Mouse (Mus musculus): ENCODE data around the gene Gm20390. TPM values are rescaled to one million over a fixed set of nuclear protein-coding genes. Genes with fewer than 3 reads are reported as not detected.
A peak's percentile ranks its signal among the peaks of the same experiment; 100 is the strongest.

Gene Gm20390
- polyA plus RNA-seq, 1 experiment from 2014 or later = 372 TPM

GRCm38 (mm10) chr11:93957031-93957555 is 11.0 kb downstream of the Gm20390 start:
- Histone ChIP-seq H3K9ac (replicated peaks; ENCODE audit: low read depth, low read length) (no peak overlapping the region), H3K4me3 (ENCODE audit: low read depth, low read length) (no peak overlapping the region), H3K36me3 (ENCODE audit: control insufficient read depth, insufficient read depth, low read length) (peaks cover 55% of the 10 kb centered on the region), H3K27ac (ENCODE audit: low read length) (no peak overlapping the region), H3K4me2 (replicated peaks; ENCODE audit: low read depth, low read length) (no peak overlapping the region), H3K4me1 (ENCODE audit: control insufficient read depth, insufficient read depth, low read length) (peaks cover 21% of the 10 kb centered on the region), H3K27me3 (ENCODE audit: control insufficient read depth, insufficient read depth, low read length) (no peaks in the 10 kb centered on the region), H3K9me3 (ENCODE audit: control insufficient read depth, low read depth, low read length) (no peaks in the 10 kb centered on the region)
- WGBS = 81% methylated on average over 2 of the region's 2 CpGs
- no peak for ATAC-seq (ENCODE audit: insufficient number of reproducible peaks, insufficient read depth, low FRiP score, low read depth)

- Histone ChIP-seq H3K27ac (ENCODE audit: low read length) (peak within 1 kb of the TSS; percentile 87), H3K9ac (replicated peaks; ENCODE audit: low read depth, low read length) (peak within 1 kb of the TSS; percentile 58), H3K4me3 (ENCODE audit: low read depth, low read length) (peak within 1 kb of the TSS; percentile 63), H3K4me2 (replicated peaks; ENCODE audit: low read depth, low read length) (peak within 1 kb of the TSS; percentile 84), H3K4me1 (ENCODE audit: control insufficient read depth, insufficient read depth, low read length) (peaks cover 21% of the 10 kb centered on the region), H3K27me3 (ENCODE audit: control insufficient read depth, insufficient read depth, low read length) (no peaks in the 10 kb centered on the region), H3K9me3 (ENCODE audit: control insufficient read depth, low read depth, low read length) (no peaks in the 10 kb centered on the region), H3K36me3 (ENCODE audit: control insufficient read depth, insufficient read depth, low read length) (peaks cover 55% of the 10 kb centered on the region)
- ATAC-seq (ENCODE audit: insufficient number of reproducible peaks, insufficient read depth, low FRiP score, low read depth) = peak; percentile 15; the same call in 1 of the 2 replicates
- WGBS = 1% methylated on average over 6 of the region's 6 CpGs
Observed at GRCm38 (mm10) chr11:93956159-93956558, 11.9 kb downstream of the Gm20390 start, which contains the start of gene Nme2. Gene Nme2 (minus strand): TSS chr11:93956259.

DNA sequence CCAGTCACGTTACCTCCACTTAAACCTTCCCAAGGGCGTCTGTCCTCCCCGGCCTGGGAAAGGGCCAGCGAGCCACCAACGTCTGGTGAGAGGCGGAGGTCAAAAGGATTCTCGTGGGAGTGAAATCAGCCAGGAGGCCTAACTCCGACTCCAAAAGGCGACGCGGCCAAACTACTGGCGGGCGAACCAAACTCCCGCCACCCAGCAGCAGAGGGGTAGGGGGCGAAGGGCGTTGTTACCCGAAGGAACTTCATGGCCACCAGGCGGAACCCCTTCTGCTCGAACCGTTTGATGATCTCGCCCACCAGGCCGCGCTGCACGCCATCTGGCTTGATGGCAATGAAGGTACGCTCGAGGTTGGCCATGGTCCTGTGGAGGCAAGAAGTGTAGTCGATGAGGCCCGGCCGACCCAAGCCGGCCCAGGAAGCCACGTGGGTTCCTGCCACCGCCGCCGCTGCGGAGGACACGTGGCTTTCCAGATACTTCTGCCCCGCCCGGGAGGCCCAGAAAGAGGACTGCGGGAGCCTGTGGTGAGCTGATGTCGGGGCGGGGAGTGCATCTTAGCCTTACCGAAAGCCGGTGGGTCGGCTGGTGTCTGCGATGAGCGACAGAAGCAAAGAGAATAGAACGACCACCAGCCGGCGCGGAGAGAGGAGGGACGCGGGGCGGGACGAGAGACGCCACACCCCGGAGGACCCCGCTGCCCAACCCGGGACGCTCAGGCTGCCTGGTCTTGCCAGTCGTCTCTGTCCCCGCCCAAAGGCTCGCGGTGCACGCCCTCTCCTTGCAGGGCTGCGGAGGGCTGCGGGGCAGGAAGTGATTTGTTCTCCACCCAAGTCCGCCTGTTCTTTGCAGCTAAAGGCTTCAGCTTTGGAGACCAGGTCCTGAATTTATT is 12.6 kb downstream of the Gm20390 start:
- under 1% methylated on average over 67 of the region's 67 CpGs for whole genome bisulfite sequencing

DNA sequence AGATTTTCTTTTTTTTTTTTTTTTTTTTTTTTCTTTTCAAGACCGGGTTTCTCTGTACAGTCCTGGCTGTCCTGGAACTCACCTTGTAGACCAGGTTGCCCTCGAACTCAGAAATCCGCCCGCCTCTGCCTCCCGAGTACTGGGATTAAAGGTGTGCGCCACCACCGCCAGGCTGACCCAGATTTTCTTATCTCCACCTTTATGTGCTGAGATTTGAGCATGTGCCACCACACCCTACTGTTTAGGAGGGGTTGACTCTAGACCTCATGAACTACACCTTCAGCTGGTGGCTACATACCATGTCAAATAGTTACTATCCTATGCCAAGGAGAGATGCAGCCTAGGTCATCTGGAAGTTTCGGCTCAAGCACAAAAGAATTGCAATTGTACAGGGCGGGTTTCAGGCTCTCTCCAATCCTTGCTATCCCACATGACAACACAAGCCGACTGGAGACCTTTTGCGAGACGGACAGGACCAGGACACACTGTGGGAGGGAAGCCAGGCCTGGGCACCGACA is 13.3 kb downstream of the Gm20390 start:
- peak overlapping the region; percentile 58 for H3K9ac ChIP-seq (replicated peaks; ENCODE audit: low read depth, low read length)
- H3K4me3 ChIP-seq (ENCODE audit: low read depth, low read length) = peak overlapping the region; percentile 63
- no peaks in the 10 kb centered on the region for H3K9me3 ChIP-seq (ENCODE audit: control insufficient read depth, low read depth, low read length)
- H3K27me3 ChIP-seq (ENCODE audit: control insufficient read depth, insufficient read depth, low read length) = no peaks in the 10 kb centered on the region
- peaks cover 21% of the 10 kb centered on the region for H3K4me1 ChIP-seq (ENCODE audit: control insufficient read depth, insufficient read depth, low read length)
- H3K4me2 ChIP-seq (replicated peaks; ENCODE audit: low read depth, low read length) = peak overlapping the region; percentile 84
- H3K27ac ChIP-seq (ENCODE audit: low read length) = peak overlapping the region; percentile 87
- no peak; the same call in 1 of the 2 replicates for ATAC-seq (ENCODE audit: insufficient number of reproducible peaks, insufficient read depth, low FRiP score, low read depth)
- H3K36me3 ChIP-seq (ENCODE audit: control insufficient read depth, insufficient read depth, low read length) = peaks cover 54% of the 10 kb centered on the region
- 45% methylated on average over 13 of the region's 13 CpGs for WGBS

More for the DNA sequence above, 12.6 kb downstream of the Gm20390 start:
- Histone ChIP-seq H3K36me3 (ENCODE audit: control insufficient read depth, insufficient read depth, low read length) (peaks cover 56% of the 10 kb centered on the region), H3K4me1 (ENCODE audit: control insufficient read depth, insufficient read depth, low read length) (peaks cover 21% of the 10 kb centered on the region), H3K4me3 (ENCODE audit: low read depth, low read length) (peak overlapping the region; percentile 63), H3K4me2 (replicated peaks; ENCODE audit: low read depth, low read length) (peak overlapping the region; percentile 84), H3K27ac (ENCODE audit: low read length) (peak overlapping the region; percentile 87), H3K9ac (replicated peaks; ENCODE audit: low read depth, low read length) (peak overlapping the region; percentile 58), H3K27me3 (ENCODE audit: control insufficient read depth, insufficient read depth, low read length) (no peaks in the 10 kb centered on the region), H3K9me3 (ENCODE audit: control insufficient read depth, low read depth, low read length) (no peaks in the 10 kb centered on the region)
- ATAC-seq (ENCODE audit: insufficient number of reproducible peaks, insufficient read depth, low FRiP score, low read depth) = peak; percentile 97

DNA sequence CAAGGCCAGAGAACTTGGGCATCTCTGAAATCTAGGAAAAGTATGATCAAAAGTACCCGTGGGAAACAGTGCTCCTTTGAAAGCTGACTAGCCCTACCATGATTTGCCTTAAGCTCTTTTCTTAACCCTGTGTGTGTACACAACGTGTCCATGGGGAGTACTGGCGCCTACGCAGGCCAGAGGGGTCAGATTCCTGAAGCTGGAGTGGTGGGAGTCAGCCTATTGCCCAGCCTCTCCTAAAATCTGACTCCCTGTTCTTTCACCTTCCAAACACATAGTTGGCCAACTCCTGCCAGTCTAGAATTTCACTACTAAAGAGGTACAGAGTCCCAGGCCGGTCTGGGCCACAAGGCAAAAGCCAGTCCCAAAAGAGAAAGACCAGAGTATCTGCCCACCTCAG is 15.7 kb downstream of the Gm20390 start:
- no peaks in the 10 kb centered on the region for H3K9me3 ChIP-seq (ENCODE audit: control insufficient read depth, low read depth, low read length)
- H3K36me3 ChIP-seq (ENCODE audit: control insufficient read depth, insufficient read depth, low read length) = peaks cover 51% of the 10 kb centered on the region
- peaks cover 21% of the 10 kb centered on the region for H3K4me1 ChIP-seq (ENCODE audit: control insufficient read depth, insufficient read depth, low read length)
- no peak for ATAC-seq (ENCODE audit: insufficient number of reproducible peaks, insufficient read depth, low FRiP score, low read depth)
- no peak overlapping the region for H3K27ac ChIP-seq (ENCODE audit: low read length)
- no peak overlapping the region for H3K9ac ChIP-seq (replicated peaks; ENCODE audit: low read depth, low read length)
- WGBS = 63% methylated on average over 5 of the region's 5 CpGs
- no peak overlapping the region for H3K4me2 ChIP-seq (replicated peaks; ENCODE audit: low read depth, low read length)
- H3K4me3 ChIP-seq (ENCODE audit: low read depth, low read length) = no peak overlapping the region
- no peaks in the 10 kb centered on the region for H3K27me3 ChIP-seq (ENCODE audit: control insufficient read depth, insufficient read depth, low read length)

DNA sequence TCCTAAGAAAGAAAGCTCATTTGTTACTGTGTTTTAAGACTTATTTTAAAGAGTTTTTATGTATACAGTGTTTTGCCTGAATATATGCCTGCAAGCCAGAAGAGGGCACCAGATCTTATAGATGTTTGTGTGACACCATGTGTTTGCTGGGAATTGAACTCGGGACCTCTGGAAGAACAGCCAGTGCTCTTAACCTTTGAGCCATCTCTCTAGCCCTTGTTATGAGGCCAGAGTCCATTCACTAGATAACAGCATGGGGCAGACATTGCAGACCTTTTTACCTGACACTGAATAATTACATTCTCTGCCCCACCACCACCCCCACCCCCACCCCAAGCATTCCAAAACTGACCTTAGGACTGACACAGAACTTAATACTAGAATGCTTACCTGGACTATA is 18.0 kb downstream of the Gm20390 start:
- H3K36me3 ChIP-seq (ENCODE audit: control insufficient read depth, insufficient read depth, low read length) = peaks cover 57% of the 10 kb centered on the region
- no peak overlapping the region for H3K4me3 ChIP-seq (ENCODE audit: low read depth, low read length)
- H3K4me2 ChIP-seq (replicated peaks; ENCODE audit: low read depth, low read length) = no peak overlapping the region
- no peak overlapping the region for H3K9ac ChIP-seq (replicated peaks; ENCODE audit: low read depth, low read length)
- WGBS = 86% methylated on average over 1 of the region's 1 CpGs
- no peak overlapping the region for H3K27ac ChIP-seq (ENCODE audit: low read length)
- no peaks in the 10 kb centered on the region for H3K9me3 ChIP-seq (ENCODE audit: control insufficient read depth, low read depth, low read length)
- peaks cover 14% of the 10 kb centered on the region for H3K4me1 ChIP-seq (ENCODE audit: control insufficient read depth, insufficient read depth, low read length)
- ATAC-seq (ENCODE audit: insufficient number of reproducible peaks, insufficient read depth, low FRiP score, low read depth) = no peak
- H3K27me3 ChIP-seq (ENCODE audit: control insufficient read depth, insufficient read depth, low read length) = no peaks in the 10 kb centered on the region

DNA sequence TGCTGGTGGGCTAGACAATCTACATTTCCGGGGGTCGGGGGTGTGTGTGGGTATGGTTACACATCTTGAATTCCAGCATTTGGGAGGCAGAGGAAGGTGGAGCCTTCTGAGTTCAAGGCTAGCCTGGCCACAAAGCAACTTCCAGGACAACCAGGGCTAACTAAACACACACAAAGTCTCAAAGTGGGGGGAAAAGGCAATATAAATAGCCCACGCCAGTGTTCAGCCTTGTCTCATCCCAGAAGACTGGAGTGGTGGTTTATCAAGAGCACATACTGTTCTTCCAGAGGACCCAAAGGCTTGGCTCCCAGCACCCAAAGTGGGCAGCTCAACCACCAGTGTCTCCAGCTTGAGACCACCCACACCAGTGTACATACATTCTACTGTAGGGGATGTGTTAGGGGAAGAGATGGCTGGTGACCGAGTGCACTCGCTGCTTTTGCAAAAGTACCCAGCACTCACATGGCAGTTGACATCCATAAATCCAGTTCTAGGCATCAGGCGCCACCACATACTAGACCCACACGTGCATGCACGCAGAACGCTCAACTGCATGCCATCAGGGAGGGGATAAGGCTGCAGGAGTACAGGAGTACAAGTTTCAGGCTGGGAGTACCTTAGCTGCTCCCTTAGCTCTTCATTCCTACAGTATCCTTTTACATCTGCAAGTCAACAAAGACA is 19.1 kb downstream of the Gm20390 start:
- H3K9me3 ChIP-seq (ENCODE audit: control insufficient read depth, low read depth, low read length) = no peaks in the 10 kb centered on the region
- no peak overlapping the region for H3K4me2 ChIP-seq (replicated peaks; ENCODE audit: low read depth, low read length)
- no peak overlapping the region for H3K4me3 ChIP-seq (ENCODE audit: low read depth, low read length)
- peaks cover 9% of the 10 kb centered on the region for H3K4me1 ChIP-seq (ENCODE audit: control insufficient read depth, insufficient read depth, low read length)
- H3K27me3 ChIP-seq (ENCODE audit: control insufficient read depth, insufficient read depth, low read length) = no peaks in the 10 kb centered on the region
- H3K9ac ChIP-seq (replicated peaks; ENCODE audit: low read depth, low read length) = no peak overlapping the region
- WGBS = 90% methylated on average over 9 of the region's 9 CpGs
- H3K36me3 ChIP-seq (ENCODE audit: control insufficient read depth, insufficient read depth, low read length) = peaks cover 60% of the 10 kb centered on the region
- H3K27ac ChIP-seq (ENCODE audit: low read length) = no peak overlapping the region
- ATAC-seq (ENCODE audit: insufficient number of reproducible peaks, insufficient read depth, low FRiP score, low read depth) = no peak

DNA sequence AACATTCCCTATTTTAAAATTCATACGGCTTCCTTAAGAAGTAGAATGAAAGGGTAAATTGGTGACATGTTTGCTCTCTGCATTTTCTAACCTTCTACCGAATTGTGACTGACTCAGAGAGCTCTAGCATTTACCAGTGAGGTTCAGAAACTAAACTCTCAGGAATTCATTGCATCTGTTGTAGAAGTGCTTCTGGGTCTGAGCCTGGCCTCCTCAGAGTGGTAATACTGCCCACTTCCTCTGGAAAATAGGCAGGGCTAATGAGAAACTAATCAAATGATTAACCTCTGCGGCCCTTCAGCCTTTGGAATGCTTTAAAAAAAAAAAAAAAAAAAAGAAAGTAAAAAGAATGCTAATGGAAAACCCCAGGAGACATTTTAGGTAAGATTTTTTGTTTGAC is 23.1 kb downstream of the Gm20390 start:
- H3K36me3 ChIP-seq (ENCODE audit: control insufficient read depth, insufficient read depth, low read length) = peaks cover 36% of the 10 kb centered on the region
- no peak overlapping the region for H3K4me2 ChIP-seq (replicated peaks; ENCODE audit: low read depth, low read length)
- 71% methylated on average over 3 of the region's 3 CpGs for WGBS
- H3K4me1 ChIP-seq (ENCODE audit: control insufficient read depth, insufficient read depth, low read length) = no peaks in the 10 kb centered on the region
- H3K9me3 ChIP-seq (ENCODE audit: control insufficient read depth, low read depth, low read length) = no peaks in the 10 kb centered on the region
- ATAC-seq (ENCODE audit: insufficient number of reproducible peaks, insufficient read depth, low FRiP score, low read depth) = no peak
- no peak overlapping the region for H3K27ac ChIP-seq (ENCODE audit: low read length)
- no peak overlapping the region for H3K4me3 ChIP-seq (ENCODE audit: low read depth, low read length)
- H3K27me3 ChIP-seq (ENCODE audit: control insufficient read depth, insufficient read depth, low read length) = no peaks in the 10 kb centered on the region
- no peak overlapping the region for H3K9ac ChIP-seq (replicated peaks; ENCODE audit: low read depth, low read length)

Data from stomach, embryonic 14.5 days (tissue).